Mouse (Mus musculus) midbrain, embryonic 16.5 days (tissue): ENCODE results near the gene Tmem108. TPM values are rescaled to one million over a fixed set of nuclear protein-coding genes. Genes with fewer than 3 reads are reported as not detected.

ENCODE experiments used
- ATAC-seq: fragments of 200-750 bp; cut with Nextera tagmentation; 2 replicates; pipeline ENCODE4 v1.8.0; 2017; ENCODE audit warnings: moderate TSS enrichment
- H3K27ac ChIP-seq: fragments of 300-500 bp; sonication (generic); 2 replicates; pipeline ENCODE4 v1.5.1; 2014; ENCODE audit warnings: mild to moderate bottlenecking, low read length, mixed read lengths
- H3K27me3 ChIP-seq: fragments of 300-500 bp; sonication (generic); 2 replicates; pipeline ENCODE4 v1.6.1; 2014; ENCODE audit warnings: low read depth, low read length, mixed read lengths; ENCODE audit not compliant: control insufficient read depth, insufficient read depth
- H3K36me3 ChIP-seq: fragments of 300-500 bp; sonication (generic); 2 replicates; pipeline ENCODE4 v1.6.1; 2014; ENCODE audit warnings: mild to moderate bottlenecking, low read length, moderate library complexity, mixed read lengths; ENCODE audit not compliant: control insufficient read depth, insufficient read depth
- H3K4me1 ChIP-seq: fragments of 300-500 bp; sonication (generic); 2 replicates; pipeline ENCODE4 v1.6.1; 2014; ENCODE audit warnings: mild to moderate bottlenecking, low read length, mixed read lengths; ENCODE audit not compliant: control insufficient read depth, insufficient read depth
- H3K4me2 ChIP-seq: fragments of 300-500 bp; sonication (generic); 2 replicates; pipeline ENCODE4 v1.6.1; 2014; ENCODE audit warnings: mild to moderate bottlenecking, low read length, mixed read lengths
- H3K4me3 ChIP-seq: fragments of 300-500 bp; sonication (generic); 2 replicates; pipeline ENCODE4 v1.5.1; 2014; ENCODE audit warnings: low read depth, mild to moderate bottlenecking, low read length, moderate library complexity, mixed read lengths
- H3K9ac ChIP-seq: fragments of 300-500 bp; sonication (generic); 2 replicates; pipeline ENCODE4 v1.6.1; 2014; ENCODE audit warnings: low read depth, low read length, mixed read lengths
- H3K9me3 ChIP-seq: fragments of 300-500 bp; sonication (generic); replicated peaks from 2 replicates; pipeline ENCODE4 v1.6.1; 2014; ENCODE audit warnings: mild to moderate bottlenecking, low read length, mixed read lengths; ENCODE audit not compliant: control insufficient read depth, poor library complexity, severe bottlenecking
- WGBS: fragments of 180-500 bp; shearing (Covaris S2); extraction: QIAGEN DNeasy Blood & Tissue Kit; methylation state at CpG from one replicate; pipeline ENCODE4 v1.1.7; 2014; 5-methylcytosine and 5-hydroxymethylcytosine counted together
- polyA plus RNA-seq: library from polyadenylated mRNA; unstranded; fragments of >200 nt; fragmentation: Nextera tagmentation; extraction: Ambion mirVana; gene quantifications from 2 replicates; pipeline ENCODE4 v1.2.1, GENCODE M21; 2015

Gene Tmem108
- polyA plus RNA-seq, 1 experiment from 2014 or later = 28.9 TPM

DNA sequence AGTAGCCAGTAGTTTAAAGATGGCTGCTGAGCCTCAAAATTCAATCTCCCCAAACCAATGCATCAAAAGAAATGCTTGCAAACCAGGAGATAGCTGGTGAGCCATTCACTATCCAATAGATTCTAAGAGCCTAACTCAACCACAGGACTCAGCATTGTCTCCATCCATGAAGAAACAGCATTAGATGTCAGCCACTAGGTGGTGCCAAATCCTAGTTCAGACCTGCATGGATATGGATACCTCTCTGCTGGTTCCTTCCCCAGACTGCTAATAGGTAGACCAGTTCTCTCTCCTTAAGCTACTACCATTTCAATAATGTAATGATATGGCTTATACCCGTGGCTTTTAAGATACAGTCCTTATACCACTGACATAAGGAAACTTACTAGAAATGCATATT lies 137.0 kb downstream of the Tmem108 start:
- no peak for ATAC-seq
- no peak overlapping the region for H3K9ac ChIP-seq
- H3K27ac ChIP-seq = no peak overlapping the region
- H3K27me3 ChIP-seq = no peaks in the 10 kb centered on the region
- WGBS = 55% methylated on average over 1 of the region's 1 CpGs
- no peak overlapping the region for H3K4me2 ChIP-seq
- peaks cover 7% of the 10 kb centered on the region; the same call in 1 of the 2 replicates for H3K4me1 ChIP-seq
- H3K4me3 ChIP-seq = no peak overlapping the region
- no peaks in the 10 kb centered on the region for H3K9me3 ChIP-seq
- H3K36me3 ChIP-seq = no peaks in the 10 kb centered on the region

DNA sequence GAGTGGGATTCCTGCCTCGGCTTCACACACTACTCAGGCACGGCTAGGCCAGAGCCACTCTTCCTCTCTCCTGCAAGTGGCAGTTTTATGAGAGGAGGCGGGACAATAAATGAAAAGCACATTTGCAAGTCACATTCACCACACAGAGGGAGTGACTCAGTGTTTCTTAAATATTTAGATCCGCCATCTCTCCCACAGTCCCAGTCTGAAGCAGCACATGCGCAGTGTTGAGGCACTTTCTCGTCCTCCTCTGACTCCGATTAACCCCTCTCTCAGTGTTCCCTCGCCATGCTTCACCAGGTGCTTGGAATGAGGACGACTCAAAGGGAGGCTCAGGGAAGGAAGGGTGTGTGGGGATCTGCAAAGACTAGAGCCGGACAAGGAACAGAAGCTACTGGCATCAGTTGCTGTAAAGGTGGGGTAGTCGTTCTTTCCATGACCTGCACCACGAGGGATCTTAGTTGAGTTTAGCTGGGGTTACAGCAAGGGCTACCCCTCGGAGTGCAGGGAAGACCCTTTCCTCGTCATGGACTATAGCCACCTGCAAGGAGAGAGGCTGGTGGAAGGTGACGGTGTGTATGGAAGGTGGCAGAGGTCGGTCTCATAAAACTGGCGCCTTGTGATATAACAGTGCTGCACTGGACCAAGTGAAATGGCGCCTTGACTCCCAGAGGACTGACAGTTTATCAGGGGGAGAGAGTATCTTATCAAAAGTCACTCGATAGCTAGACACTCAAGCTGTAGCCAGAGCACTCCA lies 137.9 kb downstream of the Tmem108 start:
- WGBS = 73% methylated on average over 19 of the region's 19 CpGs
- Histone ChIP-seq H3K9me3 (no peaks in the 10 kb centered on the region), H3K27ac (no peak overlapping the region), H3K27me3 (no peaks in the 10 kb centered on the region), H3K4me3 (no peak overlapping the region), H3K4me1 (0 out of 2 replicates have a peak, but pooled peaks cover 2% of the 10 kb centered on the region), H3K9ac (no peak overlapping the region), H3K4me2 (no peak overlapping the region), H3K36me3 (no peaks in the 10 kb centered on the region)
- no peak for ATAC-seq

DNA sequence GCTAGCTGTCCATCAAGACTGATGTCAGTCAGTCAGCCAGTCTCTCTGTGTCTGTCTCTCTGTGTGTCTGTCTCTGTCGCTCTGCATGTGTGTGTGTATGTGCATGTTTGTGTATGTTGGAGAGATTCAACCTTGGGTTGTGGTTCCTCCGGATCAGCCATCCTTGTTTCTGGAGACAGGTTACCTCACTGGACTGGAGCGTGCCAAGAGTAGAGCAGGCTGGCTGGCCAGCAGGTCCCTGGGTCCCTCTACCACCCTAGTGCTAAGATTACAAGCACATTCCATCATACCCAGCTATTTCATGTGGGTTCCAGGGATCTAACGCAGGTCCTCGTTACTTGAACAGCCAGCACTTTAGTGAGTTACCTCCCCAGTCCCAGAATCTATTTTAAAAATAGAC lies 138.6 kb downstream of the Tmem108 start:
- Histone ChIP-seq H3K4me2 (no peak overlapping the region), H3K36me3 (no peaks in the 10 kb centered on the region), H3K4me3 (no peak overlapping the region), H3K27me3 (no peaks in the 10 kb centered on the region), H3K9ac (no peak overlapping the region), H3K4me1 (no peaks in the 10 kb centered on the region), H3K27ac (no peak overlapping the region), H3K9me3 (no peaks in the 10 kb centered on the region)
- WGBS = 92% methylated on average over 5 of the region's 5 CpGs
- no peak for ATAC-seq

DNA sequence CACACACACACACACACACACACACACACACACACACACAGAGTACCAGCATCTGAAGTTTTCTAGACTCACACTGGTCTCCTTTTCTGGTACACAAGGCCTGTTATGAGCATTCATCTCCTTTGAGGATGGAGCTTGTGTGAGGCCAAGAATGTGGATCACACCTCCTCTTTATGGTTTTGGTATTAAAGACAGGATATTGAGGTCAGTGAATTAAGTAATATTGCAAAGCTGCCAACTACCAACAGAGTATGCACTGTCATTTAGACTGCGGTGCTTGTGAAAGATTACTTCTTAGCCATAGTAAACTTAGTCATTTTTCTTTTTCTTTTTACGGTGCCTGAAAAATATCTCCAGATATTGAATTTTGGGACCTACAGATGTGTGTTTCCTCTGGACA lies 139.8 kb downstream of the Tmem108 start:
- no peak overlapping the region for H3K4me2 ChIP-seq
- no peaks in the 10 kb centered on the region for H3K9me3 ChIP-seq
- no peaks in the 10 kb centered on the region for H3K36me3 ChIP-seq
- 94% methylated on average over 2 of the region's 2 CpGs for WGBS
- no peak overlapping the region for H3K27ac ChIP-seq
- H3K27me3 ChIP-seq = no peaks in the 10 kb centered on the region
- no peaks in the 10 kb centered on the region for H3K4me1 ChIP-seq
- no peak overlapping the region for H3K9ac ChIP-seq
- ATAC-seq = no peak
- H3K4me3 ChIP-seq = no peak overlapping the region

DNA sequence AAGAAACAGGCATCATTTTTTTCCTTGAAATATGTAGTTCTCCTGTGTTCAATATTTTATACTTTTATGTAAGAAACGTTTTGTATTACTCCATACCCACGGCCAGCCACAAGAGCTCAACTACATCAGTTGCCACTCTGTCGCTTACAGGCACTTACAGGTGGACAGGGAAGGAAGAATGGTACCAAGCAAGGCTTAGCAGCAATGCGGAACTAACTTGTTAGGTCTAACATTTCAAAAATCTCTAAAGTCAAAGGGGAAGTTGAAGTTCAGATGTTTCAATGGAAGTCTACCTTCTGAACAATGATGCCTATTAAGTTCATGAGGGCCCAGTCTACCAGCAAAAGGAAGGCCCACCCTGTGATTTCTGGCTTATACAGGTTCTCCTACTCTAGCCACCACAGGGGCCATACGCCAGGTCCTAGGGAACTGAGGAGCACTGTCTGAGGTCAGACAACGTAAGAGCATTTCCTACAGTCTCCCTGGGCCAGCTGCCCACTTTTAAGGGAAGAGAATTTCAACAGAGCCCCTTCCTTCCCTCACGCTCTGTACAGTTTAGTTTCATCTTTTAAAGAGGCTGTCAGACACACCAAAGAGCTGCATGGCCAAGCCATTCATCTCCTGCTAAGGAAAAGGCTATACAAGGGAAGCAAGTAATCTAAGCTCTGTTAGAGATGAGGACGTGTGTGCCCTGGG lies 141.0 kb downstream of the Tmem108 start:
- no peak overlapping the region for H3K9ac ChIP-seq
- peaks cover 4% of the 10 kb centered on the region; the same call in 1 of the 2 replicates for H3K9me3 ChIP-seq
- H3K4me2 ChIP-seq = no peak overlapping the region
- 0 out of 2 replicates have a peak, but pooled peaks cover 2% of the 10 kb centered on the region for H3K36me3 ChIP-seq
- H3K4me1 ChIP-seq = no peaks in the 10 kb centered on the region
- no peak overlapping the region for H3K4me3 ChIP-seq
- H3K27ac ChIP-seq = no peak overlapping the region
- 91% methylated on average over 8 of the region's 8 CpGs for WGBS
- no peaks in the 10 kb centered on the region for H3K27me3 ChIP-seq
- ATAC-seq = no peak

DNA sequence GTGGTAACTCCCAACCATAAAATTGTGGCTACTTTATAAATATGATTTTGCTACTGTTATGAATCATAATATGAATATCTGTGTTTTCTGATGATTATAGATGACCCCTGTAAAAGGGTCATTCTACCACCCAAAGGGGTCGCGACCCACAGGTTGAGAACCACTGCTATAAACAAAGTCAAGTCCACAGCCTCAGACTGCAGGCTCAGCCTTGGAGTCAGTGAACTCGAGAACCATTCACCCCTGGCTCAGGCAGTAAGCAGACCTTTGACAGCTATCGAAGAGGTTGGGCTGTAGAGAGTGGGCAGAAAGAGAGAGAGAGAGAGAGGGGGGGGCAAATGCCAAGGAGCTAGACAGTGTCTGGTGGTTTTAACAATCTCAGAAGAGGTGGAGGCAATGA lies 147.4 kb downstream of the Tmem108 start:
- 86% methylated on average over 4 of the region's 4 CpGs for WGBS
- Histone ChIP-seq H3K27me3 (no peaks in the 10 kb centered on the region), H3K4me1 (no peaks in the 10 kb centered on the region), H3K4me2 (no peak overlapping the region), H3K9me3 (peaks cover 7% of the 10 kb centered on the region; the same call in 1 of the 2 replicates), H3K27ac (no peak overlapping the region), H3K4me3 (no peak overlapping the region), H3K36me3 (0 out of 2 replicates have a peak, but pooled peaks cover 2% of the 10 kb centered on the region), H3K9ac (no peak overlapping the region)
- no peak for ATAC-seq

DNA sequence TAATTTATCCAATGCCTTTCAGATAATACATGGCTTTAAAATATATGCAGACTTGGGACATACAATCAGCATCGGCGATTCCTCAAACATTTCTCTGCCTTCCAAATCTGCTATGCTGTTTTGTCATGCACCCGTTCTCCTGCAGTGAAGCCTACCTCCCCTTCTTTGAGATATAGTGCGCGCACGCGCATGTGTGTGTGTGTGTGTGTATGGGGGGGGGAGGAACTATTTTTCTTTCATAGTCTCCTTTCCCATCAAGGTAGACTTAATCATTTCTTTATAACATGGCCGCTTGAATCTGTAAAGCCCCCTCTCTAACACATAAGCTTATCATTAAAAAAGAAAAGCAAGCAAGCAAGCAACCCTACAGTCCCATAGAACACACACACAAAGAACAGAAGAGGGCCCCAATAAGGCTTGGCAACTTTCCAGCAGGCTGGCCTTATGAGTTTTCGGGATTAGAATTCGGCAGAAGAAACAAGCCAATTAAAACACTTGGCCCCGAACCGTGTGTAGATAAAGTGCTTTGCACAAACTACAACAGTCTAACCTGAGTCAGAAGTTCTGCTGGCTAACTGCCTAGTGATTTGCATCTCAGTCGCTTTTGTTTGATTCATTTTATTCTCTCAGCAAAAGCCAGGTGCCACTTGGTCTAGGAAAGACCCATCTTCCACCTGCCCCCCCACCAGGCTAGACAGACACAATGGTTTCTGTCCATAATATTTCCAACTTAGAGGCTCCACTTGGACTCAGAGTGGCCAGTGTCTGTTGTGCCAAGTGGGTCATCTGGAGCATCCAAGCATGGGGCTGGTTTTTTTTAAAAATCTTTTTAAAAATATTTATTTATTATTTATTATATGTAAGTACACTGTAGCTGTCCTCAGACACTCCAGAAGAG lies 153.2 kb downstream of the Tmem108 start:
- 63% methylated on average over 13 of the region's 13 CpGs for WGBS
- Histone ChIP-seq H3K4me3 (no peak overlapping the region), H3K27me3 (no peaks in the 10 kb centered on the region), H3K4me1 (no peaks in the 10 kb centered on the region), H3K9ac (no peak overlapping the region), H3K36me3 (no peaks in the 10 kb centered on the region), H3K4me2 (no peak overlapping the region), H3K27ac (no peak overlapping the region), H3K9me3 (0 out of 2 replicates have a peak, but pooled peaks cover 3% of the 10 kb centered on the region)
- no peak for ATAC-seq

DNA sequence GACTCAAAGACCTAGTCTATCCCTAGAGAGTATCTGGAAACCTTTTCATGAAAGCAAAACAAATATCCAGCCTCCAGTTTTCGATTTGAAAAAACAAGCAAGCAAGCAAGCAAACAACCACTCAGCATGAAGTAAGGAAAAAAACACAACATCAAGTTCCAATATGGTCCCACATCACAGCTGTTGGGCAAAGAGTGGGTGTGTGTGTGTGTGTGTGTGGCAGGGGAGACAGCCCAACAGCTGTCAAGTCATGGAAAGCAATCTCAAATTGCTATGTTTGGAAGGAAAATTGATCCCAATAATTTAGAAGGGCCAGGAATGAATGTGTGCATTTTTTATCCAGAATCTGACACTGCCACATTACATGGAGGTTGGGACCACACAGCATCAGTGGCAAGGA lies 155.6 kb downstream of the Tmem108 start:
- no peak overlapping the region for H3K9ac ChIP-seq
- no peaks in the 10 kb centered on the region for H3K36me3 ChIP-seq
- no peak overlapping the region for H3K4me3 ChIP-seq
- H3K9me3 ChIP-seq = no peaks in the 10 kb centered on the region
- H3K4me1 ChIP-seq = no peaks in the 10 kb centered on the region
- no peak overlapping the region for H3K27ac ChIP-seq
- WGBS = 62% methylated on average over 1 of the region's 1 CpGs
- H3K27me3 ChIP-seq = no peaks in the 10 kb centered on the region
- ATAC-seq = no peak
- no peak overlapping the region for H3K4me2 ChIP-seq
